Mouse (Mus musculus): ENCODE results near the gene Fau.

DNA sequence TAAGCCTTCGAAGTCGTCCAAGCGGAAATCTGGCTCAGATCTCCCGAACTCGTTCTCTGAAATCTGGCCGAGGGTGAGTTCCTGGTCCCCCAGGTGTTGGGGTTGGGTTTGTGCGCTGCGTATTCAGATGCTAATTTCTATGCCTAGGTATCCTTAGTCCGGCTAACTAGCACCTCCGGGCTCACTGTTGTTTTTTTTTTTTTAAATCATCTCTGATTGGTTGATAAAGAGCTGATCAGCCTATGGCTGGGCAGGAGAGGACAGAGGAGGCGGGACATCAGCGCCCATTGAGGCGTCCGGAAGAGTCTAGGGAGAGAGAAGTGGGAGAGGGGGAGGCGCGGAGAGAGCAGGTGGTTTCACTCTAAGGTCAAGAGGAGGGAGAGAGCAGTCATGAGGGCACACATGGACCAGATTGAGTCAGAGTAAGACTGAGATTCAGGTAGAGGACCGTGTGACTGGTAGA lies 27.8 kb downstream of the Fau start:
- TF ChIP-seq CTCF (conservative IDR thresholded peaks at IDR 0.05; ENCODE audit: insufficient read depth, insufficient read length, low read depth, low read length) = no peak
- TF ChIP-seq POLR2A (IDR thresholded peaks at IDR 0.05; ENCODE audit: low read depth, low read length) = no peak

All from kidney, adult 2 months (tissue).